In the genomic region with DNA sequence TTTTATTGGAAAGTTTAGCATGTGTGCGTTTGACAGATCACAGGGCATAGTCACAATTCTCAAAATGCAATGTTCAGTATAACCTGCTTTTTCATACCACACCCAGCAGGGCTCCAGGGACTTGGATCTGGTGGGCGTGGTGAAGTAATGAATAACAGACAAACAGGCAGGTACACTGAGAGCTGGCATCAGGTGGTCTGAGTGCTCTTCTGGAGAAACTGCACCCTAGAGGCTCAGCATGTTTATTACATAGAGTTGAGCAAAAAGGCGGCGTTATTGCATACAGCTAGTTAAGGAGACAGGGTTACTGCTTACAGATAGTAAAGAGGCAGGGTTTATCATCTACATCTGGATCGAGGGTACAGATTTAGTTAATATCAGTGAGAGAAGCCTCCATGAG, we compare ENCODE assay signal across 28 mouse cellular contexts. TPM values are rescaled to one million over a fixed set of nuclear protein-coding genes. Genes with fewer than 3 reads are reported as not detected.
DNase-seq lines count a peak whose midpoint lies in the region; ATAC-seq and TF ChIP-seq lines count a peak whose summit lies in the region.
"Had no signal": no experiment of that assay in that cellular context is flagged by ENCODE, and none has a peak within 500 bp of the region (broad histone marks: within the 10 kb centered on the region; RNA-seq: fewer than 3 reads in every experiment).

No protein-coding gene starts in this region.

- H3K36me3 ChIP-seq in kidney, postnatal 0 days (ENCODE audit: insufficient read depth, low read length), result no peaks in the 10 kb centered on the region
- H3K36me3 ChIP-seq in liver, embryonic 15.5 days (replicated peaks), result no peaks in the 10 kb centered on the region
- no peaks in the 10 kb centered on the region for H3K36me3 ChIP-seq in hindbrain, embryonic 16.5 days (ENCODE audit: control insufficient read depth, insufficient read depth, low read length)
- H3K36me3 ChIP-seq: forebrain, embryonic 10.5 days; heart, embryonic 13.5 days; hindbrain, embryonic 15.5 days; neural tube, embryonic 12.5 days had no signal

- no peaks in the 10 kb centered on the region for H3K9me3 ChIP-seq in kidney, postnatal 0 days (replicated peaks; ENCODE audit: low read length)
- H3K9me3 ChIP-seq in liver, embryonic 15.5 days (replicated peaks), result no peaks in the 10 kb centered on the region
- H3K9me3 ChIP-seq in hindbrain, embryonic 16.5 days (ENCODE audit: control insufficient read depth, low read length), result no peaks in the 10 kb centered on the region
- H3K9me3 ChIP-seq: forebrain, embryonic 10.5 days; heart, embryonic 13.5 days; hindbrain, embryonic 15.5 days; neural tube, embryonic 12.5 days had no signal

- no peak overlapping the region for H3K4me3 ChIP-seq in kidney, postnatal 0 days (replicated peaks; ENCODE audit: low read depth, low read length)
- H3K4me3 ChIP-seq in liver, embryonic 15.5 days (replicated peaks), result no peak overlapping the region
- no peak overlapping the region for H3K4me3 ChIP-seq in lung, adult 2 months (replicated peaks; ENCODE audit: extremely low read depth, low read depth, low read length)
- H3K4me3 ChIP-seq in hindbrain, embryonic 16.5 days (ENCODE audit: low read length), result no peak overlapping the region
- H3K4me3 ChIP-seq: forebrain, embryonic 10.5 days; gastrocnemius, adult 2 months; heart, embryonic 13.5 days; hindbrain, embryonic 15.5 days; left cerebral cortex, adult 2 months; neural tube, embryonic 12.5 days had no signal

- H3K9ac ChIP-seq in kidney, postnatal 0 days (ENCODE audit: low read depth, low read length), result no peak overlapping the region
- no peak overlapping the region for H3K9ac ChIP-seq in liver, embryonic 15.5 days
- H3K9ac ChIP-seq in hindbrain, embryonic 16.5 days (ENCODE audit: low read depth, low read length), result no peak overlapping the region
- H3K9ac ChIP-seq: heart, embryonic 13.5 days; hindbrain, embryonic 15.5 days; lung, embryonic 14.5 days; neural tube, embryonic 12.5 days had no signal

- H3K4me2 ChIP-seq in kidney, postnatal 0 days (ENCODE audit: low read length), result no peak overlapping the region
- H3K4me2 ChIP-seq in liver, embryonic 15.5 days, result peak overlapping the region; percentile 35
- H3K4me2 ChIP-seq in hindbrain, embryonic 16.5 days (ENCODE audit: low read length), result no peak overlapping the region
- H3K4me2 ChIP-seq: heart, embryonic 13.5 days; hindbrain, embryonic 15.5 days; lung, embryonic 14.5 days; midbrain, embryonic 11.5 days; neural tube, embryonic 12.5 days had no signal

- WGBS in kidney, postnatal 0 days, result 78% methylated on average over 5 of the region's 5 CpGs
- 39% methylated on average over 5 of the region's 5 CpGs for WGBS in liver, embryonic 15.5 days (ENCODE audit: insufficient replicate concordance)
- WGBS in lung, adult 2 months, result 73% methylated on average over 5 of the region's 5 CpGs
- 75% methylated on average over 5 of the region's 5 CpGs for WGBS in hindbrain, embryonic 16.5 days

- H3K27me3 ChIP-seq in kidney, postnatal 0 days (ENCODE audit: insufficient read depth, low read length), result no peaks in the 10 kb centered on the region
- no peaks in the 10 kb centered on the region for H3K27me3 ChIP-seq in liver, embryonic 15.5 days
- no peaks in the 10 kb centered on the region for H3K27me3 ChIP-seq in hindbrain, embryonic 16.5 days (replicated peaks; ENCODE audit: control insufficient read depth, insufficient read depth, low read length)
- H3K27me3 ChIP-seq: CH12.LX; heart, embryonic 13.5 days; hindbrain, embryonic 15.5 days; neural tube, embryonic 12.5 days had no signal

- no peaks in the 10 kb centered on the region for H3K4me1 ChIP-seq in kidney, postnatal 0 days (replicated peaks; ENCODE audit: insufficient read depth, low read length)
- H3K4me1 ChIP-seq in liver, embryonic 15.5 days (replicated peaks), result peaks cover 15% of the 10 kb centered on the region
- no peaks in the 10 kb centered on the region for H3K4me1 ChIP-seq in lung, adult 2 months (ENCODE audit: control insufficient read depth, insufficient read depth, low read length)
- no peaks in the 10 kb centered on the region for H3K4me1 ChIP-seq in hindbrain, embryonic 16.5 days (ENCODE audit: control insufficient read depth, insufficient read depth, low read depth, low read length)
- H3K4me1 ChIP-seq: forebrain, embryonic 10.5 days; hindbrain, embryonic 15.5 days; neural tube, embryonic 12.5 days had no signal

- no peak overlapping the region for H3K27ac ChIP-seq in kidney, postnatal 0 days
- 0 out of 2 replicates have a peak overlapping the region, but pooled peaks have one; percentile 21 for H3K27ac ChIP-seq in liver, embryonic 15.5 days (replicated peaks)
- H3K27ac ChIP-seq in hindbrain, embryonic 16.5 days (ENCODE audit: low read depth, low read length), result no peak overlapping the region
- H3K27ac ChIP-seq: forebrain, embryonic 10.5 days; gastrocnemius, adult 2 months; heart, embryonic 13.5 days; hindbrain, embryonic 15.5 days; left cerebral cortex, adult 2 months; neural tube, embryonic 12.5 days had no signal

- no peak for TF ChIP-seq POLR2A in lung, adult 2 months (IDR thresholded peaks at IDR 0.05; ENCODE audit: borderline replicate concordance, extremely low read depth, low read depth, low read length)

- TF ChIP-seq CTCF in kidney, postnatal 0 days (IDR thresholded peaks at IDR 0.05; ENCODE audit: low read depth), result 0 out of 2 replicates have a peak, but pooled peaks have one; percentile 13
- no peak for TF ChIP-seq CTCF in lung, adult 2 months (IDR thresholded peaks at IDR 0.05; ENCODE audit: insufficient read depth, low read length)

- no peak for ATAC-seq in kidney, postnatal 0 days (replicated peaks; ENCODE audit: low FRiP score, low read depth)
- 0 out of 2 replicates have a peak, but pooled peaks have one; percentile 31 for ATAC-seq in erythroid progenitor cell, adult 5-6 weeks (replicated peaks; ENCODE audit: low FRiP score, poor library complexity, severe bottlenecking)
- ATAC-seq in liver, embryonic 15.5 days (ENCODE audit: insufficient read depth), result peak; percentile 56
- no peak for ATAC-seq in hindbrain, embryonic 16.5 days

- no peak for DNase-seq in kidney, postnatal 0 days (ENCODE audit: low spot score)
- no peak for DNase-seq in kidney, adult 11 months
- DNase-seq in lung, adult 2 months, result no peak
- DNase-seq in urinary bladder, postnatal 14 days (ENCODE audit: low spot score), result no peak
- DNase-seq: adrenal gland, postnatal 36 days; cerebellum, adult 2 months; cerebellum, postnatal 36 days; gastrocnemius, adult 2 months; heart, postnatal 4 days; kidney, adult 2 months; kidney, postnatal 25 days; lung, embryonic 14.5 days; lung, postnatal 4 days; right cerebral cortex, adult 18-20 months; thymus, postnatal 25 days had no signal

RNA-seq across cellular contexts. Expression of a gene that starts 18.9 kb away (rescaled TPM):
- polyA plus RNA-seq in kidney, postnatal 0 days (2015; fragmentation: Nextera tagmentation; extraction: Ambion mirVana), result 0.42 and 0.56 TPM in 2 replicates
- total RNA-seq in erythroid progenitor cell, adult 5-6 weeks (2015; ENCODE audit: low replicate concordance), result 0.36 and 0.42 TPM in 2 replicates
- total RNA-seq in erythroid progenitor cell, adult 5-6 weeks (2017; ENCODE audit: low replicate concordance), result 0.08 and 1.0 TPM in 2 replicates
- 0.32 and 0.40 TPM in 2 replicates for polyA plus RNA-seq in liver, embryonic 15.5 days (2015; fragmentation: Nextera tagmentation; extraction: Ambion mirVana)
- polyA plus RNA-seq in lung, adult 2 months (2012; rRNA removed), result 13.2 and 13.4 TPM in 2 replicates
- 13.9 and 14.6 TPM in 2 replicates for polyA plus RNA-seq in hindbrain, embryonic 16.5 days (2015; fragmentation: Nextera tagmentation; extraction: Ambion mirVana)

RNA-seq across cellular contexts. Expression of a gene that starts 26.7 kb away (rescaled TPM):
- not detected in 2 replicates for polyA plus RNA-seq in kidney, postnatal 0 days (2015; fragmentation: Nextera tagmentation; extraction: Ambion mirVana)
- total RNA-seq in erythroid progenitor cell, adult 5-6 weeks (2015; ENCODE audit: low replicate concordance), result not detected in 2 replicates
- total RNA-seq in erythroid progenitor cell, adult 5-6 weeks (2017; ENCODE audit: low replicate concordance), result not detected in 2 replicates
- not detected in 2 replicates for polyA plus RNA-seq in liver, embryonic 15.5 days (2015; fragmentation: Nextera tagmentation; extraction: Ambion mirVana)
- not detected in 2 replicates for polyA plus RNA-seq in lung, adult 2 months (2012; rRNA removed)
- not detected in 2 replicates for polyA plus RNA-seq in hindbrain, embryonic 16.5 days (2015; fragmentation: Nextera tagmentation; extraction: Ambion mirVana)
- total RNA-seq: adrenal gland, postnatal 36 days; CH12.LX; gastrocnemius, adult 2 months; heart, postnatal 4 days; left cerebral cortex, adult 2 months had no signal
- polyA plus RNA-seq: cerebellum, adult 2 months; embryonic facial prominence, embryonic 11.5 days; forebrain, embryonic 10.5 days; heart, embryonic 13.5 days; hindbrain, embryonic 15.5 days; kidney, adult 2 months; limb, embryonic 11.5 days; lung, embryonic 14.5 days; midbrain, embryonic 11.5 days; neural tube, embryonic 12.5 days; small intestine, adult 2 months had no signal

RNA-seq across cellular contexts. Expression of a gene that starts 52.7 kb away (rescaled TPM):
- polyA plus RNA-seq in kidney, postnatal 0 days (2015; fragmentation: Nextera tagmentation; extraction: Ambion mirVana), result 35.5 and 39.0 TPM in 2 replicates
- total RNA-seq in erythroid progenitor cell, adult 5-6 weeks (2015; ENCODE audit: low replicate concordance), result 45.4 and 51.1 TPM in 2 replicates
- 74.1 and 124 TPM in 2 replicates for total RNA-seq in erythroid progenitor cell, adult 5-6 weeks (2017; ENCODE audit: low replicate concordance)
- 12.3 and 12.4 TPM in 2 replicates for polyA plus RNA-seq in liver, embryonic 15.5 days (2015; fragmentation: Nextera tagmentation; extraction: Ambion mirVana)
- 24.3 and 36.3 TPM in 2 replicates for polyA plus RNA-seq in lung, adult 2 months (2012; rRNA removed)
- polyA plus RNA-seq in hindbrain, embryonic 16.5 days (2015; fragmentation: Nextera tagmentation; extraction: Ambion mirVana), result 78.4 and 86.8 TPM in 2 replicates

RNA-seq across cellular contexts. Expression of a gene that starts 52.7 kb away (rescaled TPM):
- polyA plus RNA-seq in kidney, postnatal 0 days (2015; fragmentation: Nextera tagmentation; extraction: Ambion mirVana), result 19.1 and 21.9 TPM in 2 replicates
- total RNA-seq in erythroid progenitor cell, adult 5-6 weeks (2015; ENCODE audit: low replicate concordance), result 15.1 and 22.0 TPM in 2 replicates
- total RNA-seq in erythroid progenitor cell, adult 5-6 weeks (2017; ENCODE audit: low replicate concordance), result 26.8 and 31.5 TPM in 2 replicates
- 16.0 and 17.6 TPM in 2 replicates for polyA plus RNA-seq in liver, embryonic 15.5 days (2015; fragmentation: Nextera tagmentation; extraction: Ambion mirVana)
- polyA plus RNA-seq in lung, adult 2 months (2012; rRNA removed), result 0.26 and 0.34 TPM in 2 replicates
- polyA plus RNA-seq in hindbrain, embryonic 16.5 days (2015; fragmentation: Nextera tagmentation; extraction: Ambion mirVana), result 11.5 and 12.2 TPM in 2 replicates

Comparison
In these comparisons a context has a peak if more than half of its experiments do, and no peak if none do; other contexts are left out.
1. ATAC-seq: peak in erythroid progenitor cell, adult 5-6 weeks (single experiment) and liver, embryonic 15.5 days (single experiment); none in kidney, postnatal 0 days (single experiment) and hindbrain, embryonic 16.5 days (single experiment).